Mouse (Mus musculus): Measurements from ENCODE around the gene Erich2. TPM values are rescaled to one million over a fixed set of nuclear protein-coding genes. Genes with fewer than 3 reads are reported as not detected.
"Not testable (repeated sequence)": the region's sequence is repeated elsewhere in the genome, so short reads cannot be mapped to it uniquely, and the experiment has no call there.

Gene Erich2
- polyA plus RNA-seq, 1 experiment from 2014 or later = 6.2 TPM

- peak; percentile 81 for DNase-seq
- Histone ChIP-seq H3K4me2 (peak overlapping the region; percentile 28), H3K9ac (no peak overlapping the region), H3K27ac (ENCODE audit: low read depth) (peak overlapping the region; percentile 47), H3K27me3 (ENCODE audit: insufficient read depth, low read length) (no peaks in the 10 kb centered on the region), H3K4me1 (ENCODE audit: insufficient read depth) (peaks cover 24% of the 10 kb centered on the region), H3K4me3 (ENCODE audit: low read depth, low read length) (no peak overlapping the region), H3K36me3 (ENCODE audit: insufficient read depth) (no peaks in the 10 kb centered on the region), H3K9me3 (ENCODE audit: low read depth, low read length) (no peaks in the 10 kb centered on the region)
- WGBS = 10% methylated on average over 4 of the region's 4 CpGs
- no peak for TF ChIP-seq CTCF (IDR thresholded peaks at IDR 0.05; ENCODE audit: low read depth)
- ATAC-seq (ENCODE audit: insufficient read depth) = no peak
Measured at GRCm38 (mm10) chr2:70505896-70506295, 2.7 kb upstream of the Erich2 start.

- Histone ChIP-seq H3K27ac (ENCODE audit: low read depth) (peak overlapping the region; percentile 86), H3K4me2 (peak overlapping the region; percentile 62), H3K4me1 (ENCODE audit: insufficient read depth) (peaks cover 24% of the 10 kb centered on the region), H3K9ac (no peak overlapping the region), H3K9me3 (ENCODE audit: low read depth, low read length) (no peaks in the 10 kb centered on the region), H3K27me3 (ENCODE audit: insufficient read depth, low read length) (no peaks in the 10 kb centered on the region), H3K4me3 (ENCODE audit: low read depth, low read length) (no peak overlapping the region), H3K36me3 (ENCODE audit: insufficient read depth) (no peaks in the 10 kb centered on the region)
- DNase-seq = no peak
- TF ChIP-seq CTCF (IDR thresholded peaks at IDR 0.05; ENCODE audit: low read depth) = no peak
- WGBS = 36% methylated on average over 2 of the region's 2 CpGs
- no peak for ATAC-seq (ENCODE audit: insufficient read depth)
Measured at GRCm38 (mm10) chr2:70506372-70506771, 2.2 kb upstream of the Erich2 start.

- Histone ChIP-seq H3K9ac (peak overlapping the region; percentile 38), H3K9me3 (ENCODE audit: low read depth, low read length) (no peaks in the 10 kb centered on the region), H3K36me3 (ENCODE audit: insufficient read depth) (no peaks in the 10 kb centered on the region), H3K4me3 (ENCODE audit: low read depth, low read length) (peak overlapping the region; percentile 57), H3K4me2 (peak overlapping the region; percentile 62), H3K27me3 (ENCODE audit: insufficient read depth, low read length) (no peaks in the 10 kb centered on the region), H3K27ac (ENCODE audit: low read depth) (peak overlapping the region; percentile 55), H3K4me1 (ENCODE audit: insufficient read depth) (peaks cover 24% of the 10 kb centered on the region)
- peak; percentile 71 for TF ChIP-seq CTCF (IDR thresholded peaks at IDR 0.05; ENCODE audit: low read depth)
- ATAC-seq (ENCODE audit: insufficient read depth) (peak; percentile 97), DNase-seq (peak; percentile 95)
- WGBS = under 1% methylated on average over 56 of the region's 56 CpGs
Measured at GRCm38 (mm10) chr2:70509021-70509632, 508 bp downstream of the Erich2 start.

- peak; percentile 67 for DNase-seq
- not testable (repeated sequence) for H3K4me1 ChIP-seq (ENCODE audit: insufficient read depth); H3K4me3 ChIP-seq (ENCODE audit: low read depth, low read length); H3K4me2 ChIP-seq; H3K36me3 ChIP-seq (ENCODE audit: insufficient read depth); ATAC-seq (ENCODE audit: insufficient read depth); H3K9me3 ChIP-seq (ENCODE audit: low read depth, low read length); H3K27me3 ChIP-seq (ENCODE audit: insufficient read depth, low read length); H3K9ac ChIP-seq; H3K27ac ChIP-seq (ENCODE audit: low read depth)
- WGBS = 42% methylated on average over 7 of the region's 7 CpGs
- TF ChIP-seq CTCF (IDR thresholded peaks at IDR 0.05; ENCODE audit: low read depth) = peak; percentile 83
Measured at GRCm38 (mm10) chr2:70538283-70538682, 29.7 kb downstream of the Erich2 start.

GRCm38 (mm10) chr2:70550671-70551070, 42.1 kb downstream of the Erich2 start:
- H3K4me3 ChIP-seq (ENCODE audit: low read depth, low read length) = no peak overlapping the region
- H3K27me3 ChIP-seq (ENCODE audit: insufficient read depth, low read length) = no peaks in the 10 kb centered on the region
- no peaks in the 10 kb centered on the region for H3K9me3 ChIP-seq (ENCODE audit: low read depth, low read length)
- no peak overlapping the region for H3K9ac ChIP-seq
- no peaks in the 10 kb centered on the region for H3K4me1 ChIP-seq (ENCODE audit: insufficient read depth)
- TF ChIP-seq CTCF (IDR thresholded peaks at IDR 0.05; ENCODE audit: low read depth) = no peak
- no peak overlapping the region for H3K4me2 ChIP-seq
- no peak for DNase-seq
- H3K27ac ChIP-seq (ENCODE audit: low read depth) = no peak overlapping the region
- 35% methylated on average over 6 of the region's 6 CpGs for WGBS
- ATAC-seq (ENCODE audit: insufficient read depth) = no peak
- no peaks in the 10 kb centered on the region for H3K36me3 ChIP-seq (ENCODE audit: insufficient read depth)

- H3K4me1 ChIP-seq (ENCODE audit: insufficient read depth) = no peaks in the 10 kb centered on the region
- no peak overlapping the region for H3K27ac ChIP-seq (ENCODE audit: low read depth)
- DNase-seq = no peak
- H3K9me3 ChIP-seq (ENCODE audit: low read depth, low read length) = no peaks in the 10 kb centered on the region
- 72% methylated on average over 2 of the region's 2 CpGs for WGBS
- no peak overlapping the region for H3K9ac ChIP-seq
- no peaks in the 10 kb centered on the region for H3K36me3 ChIP-seq (ENCODE audit: insufficient read depth)
- no peak overlapping the region for H3K4me2 ChIP-seq
- no peak for ATAC-seq (ENCODE audit: insufficient read depth)
- no peak overlapping the region for H3K4me3 ChIP-seq (ENCODE audit: low read depth, low read length)
- H3K27me3 ChIP-seq (ENCODE audit: insufficient read depth, low read length) = no peaks in the 10 kb centered on the region
- TF ChIP-seq CTCF (IDR thresholded peaks at IDR 0.05; ENCODE audit: low read depth) = no peak
Measured at GRCm38 (mm10) chr2:70551446-70551845, 42.8 kb downstream of the Erich2 start.

- Histone ChIP-seq H3K4me2 (no peak overlapping the region), H3K9me3 (ENCODE audit: low read depth, low read length) (no peaks in the 10 kb centered on the region), H3K36me3 (ENCODE audit: insufficient read depth) (no peaks in the 10 kb centered on the region), H3K27ac (ENCODE audit: low read depth) (no peak overlapping the region), H3K27me3 (ENCODE audit: insufficient read depth, low read length) (no peaks in the 10 kb centered on the region), H3K9ac (no peak overlapping the region), H3K4me3 (ENCODE audit: low read depth, low read length) (no peak overlapping the region), H3K4me1 (ENCODE audit: insufficient read depth) (no peaks in the 10 kb centered on the region)
- DNase-seq = no peak
- WGBS = 73% methylated on average over 15 of the region's 15 CpGs
- TF ChIP-seq CTCF (IDR thresholded peaks at IDR 0.05; ENCODE audit: low read depth) = no peak
- no peak for ATAC-seq (ENCODE audit: insufficient read depth)
Measured at GRCm38 (mm10) chr2:70552067-70552598, 43.5 kb downstream of the Erich2 start.
